Mouse (Mus musculus) bone marrow macrophage, adult 2 months (primary cell): ENCODE measurements at regions not wholly inside any gene's neighbourhood (a gene's known extent, or its start where the extent isn't known, plus 50 kb on each side); places are given as distances from the start of the nearest gene placed in this dataset.

Experiments used
- CTCF ChIP-seq: IDR thresholded peaks from 2 replicates; pipeline ENCODE4 v1.5.1; 2012; ENCODE audit warnings: low read depth, mild to moderate bottlenecking, low read length, moderate library complexity
- POLR2A ChIP-seq: IDR thresholded peaks from 2 replicates; pipeline ENCODE4 v1.6.1; 2012; ENCODE audit warnings: mild to moderate bottlenecking, low read depth, low read length, borderline replicate concordance

DNA sequence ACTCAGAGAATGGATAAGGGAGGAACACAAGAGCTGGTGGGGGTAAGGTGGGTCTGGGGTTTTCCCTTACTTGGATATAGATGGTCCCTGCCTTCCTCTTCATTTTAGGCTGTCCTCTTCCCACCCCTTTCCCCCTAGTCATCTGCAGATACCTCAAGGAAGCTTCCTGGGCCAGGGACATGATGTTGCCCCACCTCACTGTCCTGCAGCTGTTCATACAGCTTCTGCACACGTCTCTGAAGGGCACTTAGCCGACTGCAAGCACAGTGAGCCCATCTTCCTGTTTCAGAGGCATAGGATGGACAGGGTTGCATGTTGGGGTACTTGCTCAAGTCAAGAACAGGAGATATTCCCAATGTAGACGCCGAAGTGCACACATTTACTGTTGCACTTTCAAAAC lies 144.1 kb upstream of the Mki67 start:
- TF ChIP-seq CTCF (no peak), POLR2A (no peak)
